Mouse (Mus musculus) T-helper 1 cell (primary cell): ENCODE measurements at regions not wholly inside any gene's neighbourhood (a gene's known extent, or its start where the extent isn't known, plus 50 kb on each side); places are given as distances from the start of the nearest gene placed in this dataset.

Experiments used
- in situ Hi-C: fragments of 300-600 bp; cut with MboI, MseI; formaldehyde crosslinking; loops from one replicate; pipeline ENCODE4 v1.15.1; 2025; ENCODE audit warnings: high pct_unique_total_duplicates

DNA sequence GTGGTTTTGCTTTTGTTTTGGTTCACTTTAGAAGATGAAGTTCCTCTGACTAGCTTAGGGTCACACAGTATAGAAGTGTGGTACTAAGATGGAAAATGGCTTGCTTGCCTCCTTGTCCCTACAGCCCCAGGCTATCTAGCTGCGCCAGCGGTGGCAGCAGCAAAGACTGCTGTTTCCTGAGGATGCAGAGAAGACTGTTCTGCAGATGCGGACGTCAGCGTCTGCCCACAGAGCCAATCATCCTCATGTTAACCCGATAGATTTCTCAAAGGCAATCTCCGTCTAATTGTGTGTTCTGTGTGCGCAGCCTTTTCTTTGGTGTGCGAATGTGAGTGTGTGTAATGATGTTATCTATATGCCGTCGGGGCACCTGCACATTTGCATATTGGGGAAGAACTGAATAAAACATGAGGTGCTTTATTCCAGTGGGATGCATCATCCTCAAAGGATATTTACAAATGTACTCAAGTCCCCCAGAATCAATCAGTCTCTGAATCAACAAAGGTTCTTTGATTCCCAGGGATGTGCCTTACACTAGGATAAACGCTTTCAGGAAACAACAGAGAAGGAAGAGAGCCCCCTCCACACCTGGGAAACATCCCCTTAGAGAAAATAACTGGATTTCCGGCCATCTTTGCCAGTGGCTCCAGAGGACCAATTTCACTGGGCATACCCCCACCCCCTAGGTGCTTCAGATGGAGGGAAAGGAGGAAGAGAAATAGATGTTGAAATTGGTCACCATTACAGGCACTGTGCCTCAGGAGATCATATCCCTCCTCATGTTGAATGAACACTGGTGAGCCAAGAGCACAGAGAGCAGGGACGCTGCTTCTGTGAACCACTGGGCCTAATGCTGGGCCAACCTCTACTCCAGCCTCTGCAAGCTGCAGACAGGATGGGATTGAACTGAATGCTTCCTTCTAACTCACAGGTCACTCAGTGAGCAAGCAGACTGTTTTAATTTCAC, 409.7 kb upstream of the Plxna2 start:
- in situ Hi-C loops = no loop called here

DNA sequence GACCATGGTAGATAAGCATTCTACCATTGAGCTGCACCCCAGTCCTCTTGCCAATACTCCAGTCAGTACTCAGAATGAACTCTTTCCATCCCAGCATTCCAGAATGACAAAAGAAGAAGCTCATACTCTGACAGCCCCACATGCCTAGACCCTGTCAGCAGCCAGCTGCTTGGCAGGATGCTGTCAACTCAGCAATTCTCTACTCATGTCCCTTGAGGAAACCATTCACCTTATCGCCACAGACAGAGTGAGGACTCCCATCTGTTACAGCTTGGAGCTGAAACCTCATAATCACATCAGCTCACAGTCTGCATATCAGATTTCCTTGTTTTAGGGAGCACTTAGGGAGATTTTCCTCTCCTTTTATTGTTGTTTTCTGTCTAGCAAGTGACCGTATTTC, 420.5 kb upstream of the Plxna2 start:
- in situ Hi-C loops = no loop called here

DNA sequence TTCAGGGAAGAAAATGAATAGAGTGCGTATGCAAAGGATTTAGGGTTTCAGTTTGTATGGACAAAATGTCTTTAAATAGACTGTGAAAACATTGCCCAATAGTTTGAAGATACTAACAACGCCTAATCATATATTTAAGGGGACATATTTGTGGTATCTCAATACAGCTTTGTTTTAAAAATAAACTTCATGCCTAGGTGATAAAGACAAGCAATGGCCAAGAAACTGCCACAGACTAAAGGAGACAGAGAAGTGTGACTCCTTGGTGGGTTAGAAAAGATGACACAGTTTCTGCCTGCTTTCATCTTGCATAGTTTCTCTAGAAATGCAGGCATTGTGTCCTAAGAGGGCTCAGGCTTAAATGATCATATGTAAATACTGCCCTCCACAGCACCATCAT, 435.7 kb upstream of the Plxna2 start:
- in situ Hi-C loops = no loop called here

DNA sequence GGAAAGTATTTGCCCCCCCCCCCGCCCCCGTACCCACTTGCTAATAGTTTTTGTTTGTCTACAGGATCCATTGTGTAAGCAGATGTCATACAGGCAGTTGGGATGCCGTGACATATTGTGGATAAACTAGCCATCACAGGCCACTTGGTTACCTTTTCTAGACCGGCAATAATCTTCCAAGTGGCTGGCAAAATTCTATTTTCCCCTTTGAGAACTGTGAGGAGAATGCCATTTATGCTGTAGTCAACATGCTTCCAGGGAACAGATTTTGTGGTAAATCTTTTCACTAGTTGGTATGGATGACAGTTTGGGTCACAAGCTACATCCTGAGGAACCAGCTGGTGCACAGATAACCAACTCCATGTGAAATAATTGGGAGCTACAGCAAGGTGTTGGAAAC, 456.5 kb upstream of the Plxna2 start:
- in situ Hi-C loops = no loop called here

DNA sequence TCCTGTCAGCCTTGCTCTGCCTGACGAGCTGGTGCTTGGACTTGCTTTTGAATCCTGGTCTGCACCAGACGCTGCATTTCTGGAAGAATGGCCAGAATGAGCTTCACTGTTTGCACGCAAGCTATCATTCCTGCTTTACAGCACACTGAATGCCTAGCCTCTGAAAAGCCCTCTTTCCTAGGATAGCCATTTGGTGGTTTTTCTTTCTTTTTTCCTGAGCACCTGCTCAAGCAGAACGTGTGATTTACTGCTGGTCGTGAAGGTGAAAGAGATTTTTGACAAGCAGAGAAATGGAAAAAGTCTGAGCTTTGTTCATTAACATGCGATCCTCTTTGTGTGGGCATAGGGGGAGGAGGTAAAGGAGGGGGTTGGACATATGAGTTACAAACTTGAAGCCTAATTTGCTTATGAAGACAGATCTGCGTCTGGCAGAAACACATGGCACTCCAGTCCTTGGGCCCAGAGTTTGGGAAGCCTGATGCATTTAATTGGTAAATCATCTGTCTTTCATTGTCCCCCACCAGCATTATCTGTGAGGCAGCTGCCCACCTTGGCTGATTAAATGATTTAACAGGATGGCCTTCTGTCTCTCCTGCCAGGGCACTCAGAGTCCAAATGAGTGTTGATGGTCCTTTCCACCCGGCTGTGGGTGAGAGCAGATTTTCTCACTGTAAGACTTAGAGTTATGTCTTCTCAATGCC, 457.1 kb upstream of the Plxna2 start:
- in situ Hi-C loops = no loop called here

DNA sequence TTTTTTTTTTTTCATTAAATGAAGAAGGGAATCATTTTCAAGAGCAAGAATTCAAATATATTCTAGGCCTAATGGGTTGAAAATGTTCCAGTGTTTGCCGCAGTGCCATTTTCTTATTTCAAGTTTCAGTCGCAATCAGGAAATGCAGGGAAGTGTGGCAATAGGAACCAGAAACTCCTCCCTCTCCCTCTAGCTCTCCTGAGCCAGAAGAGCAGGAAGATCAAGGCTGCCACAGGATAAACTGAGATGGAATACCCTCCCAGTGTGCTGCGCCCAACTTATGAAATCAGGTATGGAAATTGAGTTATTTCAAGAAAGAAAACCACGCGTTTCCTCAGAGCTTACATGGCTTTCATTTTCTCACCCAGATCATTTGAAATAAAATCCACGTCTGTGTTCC, 460.8 kb upstream of the Plxna2 start:
- in situ Hi-C loops = no loop called here

DNA sequence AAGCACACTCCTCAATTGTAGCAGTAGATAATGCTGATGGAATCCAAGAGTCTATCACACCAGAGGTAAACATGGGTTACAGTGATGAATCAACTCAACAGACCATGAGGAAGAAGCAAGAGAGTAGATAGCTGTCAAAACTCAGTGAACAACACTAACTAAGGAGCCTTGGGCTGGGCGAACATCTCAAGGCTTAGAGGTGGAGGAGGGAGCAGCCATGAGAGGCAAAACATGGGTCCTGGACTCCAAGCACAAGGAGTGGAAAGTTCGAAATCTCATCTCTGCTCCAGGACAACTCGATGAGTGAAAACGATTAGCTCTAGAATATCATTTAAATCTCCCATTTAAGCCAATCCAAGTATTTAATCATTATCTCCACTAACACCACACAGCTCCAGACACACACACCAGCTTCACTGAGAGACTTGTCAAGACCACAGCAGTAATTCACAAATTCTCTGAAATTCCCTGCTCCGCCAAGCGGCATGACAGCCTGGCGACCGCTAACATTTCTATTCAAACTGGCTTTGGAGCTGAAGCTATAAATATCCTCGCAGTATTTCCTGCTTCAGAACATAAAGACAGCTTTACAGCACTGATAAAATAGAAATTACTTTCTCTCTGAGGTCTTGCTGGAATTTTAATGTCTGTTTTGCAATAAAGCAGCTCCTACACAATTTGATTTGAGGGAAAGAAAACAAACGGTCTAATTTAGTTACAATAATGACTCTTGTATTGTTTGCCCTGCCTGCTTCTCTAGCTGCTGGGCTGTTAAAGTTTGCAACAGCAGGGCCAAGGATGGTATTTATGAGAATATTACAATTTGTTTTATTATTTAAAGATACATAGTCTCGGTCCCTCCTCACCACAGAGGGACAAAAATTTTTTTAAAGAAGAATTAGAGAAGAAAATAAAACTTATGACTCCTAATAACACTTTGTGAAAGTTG, 469.3 kb upstream of the Plxna2 start:
- in situ Hi-C loops = no loop called here

DNA sequence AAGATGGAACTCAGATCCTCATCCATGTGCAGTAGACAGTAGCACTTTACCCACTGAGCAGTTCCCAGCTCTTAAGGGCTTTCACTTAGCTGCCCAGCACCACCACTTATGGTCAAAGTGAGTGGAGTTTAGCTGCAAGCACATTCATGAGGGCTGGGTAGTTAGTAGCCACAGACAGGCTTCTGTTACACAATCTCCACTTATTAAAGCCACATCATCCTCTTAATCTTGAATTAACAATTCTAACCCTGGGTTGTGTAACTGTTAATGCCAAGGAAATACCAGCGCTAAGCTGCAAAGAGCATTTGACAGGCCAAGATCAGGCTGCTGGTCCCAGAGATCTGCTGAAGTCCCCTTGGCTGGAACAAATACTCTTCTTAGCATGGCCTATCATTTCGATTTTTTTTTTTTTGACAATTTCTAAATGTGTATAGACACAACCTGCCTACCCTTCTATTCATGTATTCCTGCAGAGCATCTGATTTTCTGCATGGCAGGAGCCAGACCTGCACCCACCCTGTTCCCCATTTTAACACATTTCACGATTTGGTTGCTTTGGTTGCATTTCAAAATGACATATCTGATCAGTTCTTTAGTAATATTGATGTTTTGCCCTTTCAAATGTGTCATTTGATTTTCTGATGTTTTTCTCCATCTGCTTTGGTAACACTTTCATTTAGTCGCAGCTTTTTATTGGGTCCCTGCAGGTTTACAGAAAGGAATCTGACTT, 500.2 kb upstream of the Plxna2 start:
- in situ Hi-C loops = no loop called here

DNA sequence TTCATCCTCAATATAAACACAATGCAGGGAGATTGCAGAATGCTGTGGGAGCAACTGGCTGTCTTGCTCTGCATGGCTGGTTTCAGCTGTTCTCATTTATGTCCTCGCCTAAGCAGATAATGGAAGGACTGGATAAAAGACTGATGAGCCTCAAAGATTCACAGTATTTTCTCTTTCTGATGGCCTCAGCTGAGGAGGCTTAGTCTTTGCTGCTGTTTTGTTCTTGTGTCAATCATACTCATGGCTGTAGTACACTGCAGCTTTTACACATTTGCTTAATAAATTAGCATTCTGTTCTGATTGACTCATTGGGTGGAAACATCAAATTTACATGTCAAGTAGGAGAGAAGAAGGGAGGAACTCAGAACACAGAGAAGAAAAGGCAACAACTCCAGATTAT, 503.6 kb upstream of the Plxna2 start:
- in situ Hi-C loops = no loop called here

DNA sequence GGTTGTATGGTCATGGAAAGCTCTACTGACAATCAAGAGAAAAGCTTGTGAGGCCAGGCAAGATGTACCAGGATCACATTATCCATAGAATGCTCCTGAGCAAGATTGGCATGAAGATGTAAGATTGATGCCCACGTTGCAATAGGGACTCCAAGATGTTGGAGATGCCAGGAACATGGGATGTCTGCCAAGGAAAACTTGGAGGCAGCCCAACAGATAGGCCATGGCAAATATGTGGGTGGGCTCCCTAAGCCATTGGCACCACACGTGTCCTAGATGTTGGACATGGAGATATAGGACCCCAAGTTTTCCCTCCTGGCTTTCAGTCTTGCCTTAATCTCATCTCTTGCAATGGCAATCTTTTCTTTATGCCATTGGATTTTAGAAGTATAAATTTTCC, 506.1 kb upstream of the Plxna2 start:
- in situ Hi-C loops = no loop called here

DNA sequence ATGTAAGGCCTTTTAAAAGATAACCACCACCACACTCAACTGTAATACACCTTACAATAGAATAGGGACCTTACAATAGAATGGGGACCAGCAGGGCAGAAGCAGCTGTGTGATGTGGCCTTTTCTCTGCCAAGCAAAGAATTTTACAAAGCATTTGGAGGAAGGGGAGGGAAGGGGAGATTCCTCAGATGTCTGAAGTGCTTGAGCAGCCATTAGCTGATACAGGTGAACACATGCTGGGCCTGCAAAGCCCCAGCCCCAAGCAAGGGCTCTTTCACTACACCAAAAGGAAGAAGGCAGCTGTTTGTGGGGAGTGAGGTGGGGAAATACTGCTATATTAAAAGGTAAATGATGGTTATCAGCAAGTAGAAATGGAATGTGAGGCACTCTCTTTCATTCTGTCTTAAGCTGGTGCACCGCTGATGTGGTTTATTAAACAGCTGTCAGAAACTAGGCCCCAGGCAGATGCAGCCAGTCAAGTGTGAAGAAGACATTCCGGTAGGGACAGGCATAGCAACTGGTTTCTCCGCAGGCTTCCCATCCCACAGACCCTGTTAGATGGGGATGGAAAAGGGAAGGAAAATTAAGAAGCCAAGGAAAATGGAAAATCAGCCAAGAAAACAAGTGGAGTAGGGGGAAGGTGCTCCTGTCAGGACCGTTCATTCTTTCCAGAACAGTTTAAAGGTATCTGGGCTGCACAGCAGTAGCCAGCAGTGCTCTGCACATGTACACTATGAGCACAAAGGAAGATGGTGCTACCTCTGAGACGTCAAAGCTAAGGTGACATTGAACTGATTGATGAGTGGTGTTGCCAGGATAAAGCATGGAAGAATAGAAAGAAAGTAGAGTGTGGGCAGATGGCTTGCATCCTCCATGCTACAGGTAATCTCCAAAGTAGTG, 508.6 kb upstream of the Plxna2 start:
- in situ Hi-C loops = no loop called here

DNA sequence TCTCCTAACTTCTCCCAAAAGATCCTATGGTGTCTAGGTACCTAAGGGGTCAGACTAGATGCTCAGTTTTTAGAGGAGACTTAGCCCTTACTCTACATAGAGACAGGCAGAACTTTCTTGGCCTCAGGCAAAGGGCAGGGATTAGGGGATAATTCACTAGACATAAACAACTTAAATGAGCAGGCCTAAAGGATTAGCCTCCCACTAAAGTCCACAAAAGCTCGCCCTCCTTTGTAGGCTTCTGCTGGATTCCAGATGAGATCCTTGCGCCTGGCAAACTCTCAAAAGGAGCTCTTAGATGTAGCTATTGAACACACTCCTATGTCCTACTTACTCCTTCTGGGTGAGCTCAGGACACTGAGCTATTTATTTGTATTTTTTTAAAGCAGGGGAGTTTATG, 509.9 kb upstream of the Plxna2 start:
- in situ Hi-C loops = no loop called here

DNA sequence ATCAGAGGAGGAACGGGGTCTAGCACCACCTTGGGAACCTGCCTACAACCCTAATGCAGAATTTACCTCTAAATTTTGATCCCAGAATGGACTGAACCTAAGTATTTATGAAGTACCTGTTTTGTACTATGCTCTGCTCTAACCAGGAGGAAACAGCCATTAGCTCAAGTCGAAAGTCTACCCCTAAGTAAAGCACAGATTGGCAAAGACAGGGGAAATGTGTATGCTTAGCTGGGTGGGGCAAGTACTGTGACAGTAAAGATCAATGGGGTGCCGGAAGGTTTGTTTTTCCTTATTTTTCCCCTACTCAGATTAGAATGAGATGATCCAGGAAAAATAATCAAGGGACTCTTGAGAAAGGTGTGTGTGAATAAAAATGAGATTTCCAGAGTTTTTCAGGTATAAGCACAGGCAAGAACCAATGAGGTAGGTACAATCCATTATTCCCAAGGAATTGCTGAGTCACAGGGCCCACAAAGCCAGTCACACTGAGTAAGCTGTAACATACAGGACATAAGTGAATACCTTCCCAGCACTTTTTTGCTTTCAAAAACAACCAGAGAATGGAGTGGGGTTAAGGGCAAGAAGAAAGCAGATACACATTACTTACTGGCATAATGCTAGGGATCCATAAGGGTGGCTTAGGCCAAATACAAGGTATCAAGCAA, 510.6 kb upstream of the Plxna2 start:
- in situ Hi-C loops = no loop called here

DNA sequence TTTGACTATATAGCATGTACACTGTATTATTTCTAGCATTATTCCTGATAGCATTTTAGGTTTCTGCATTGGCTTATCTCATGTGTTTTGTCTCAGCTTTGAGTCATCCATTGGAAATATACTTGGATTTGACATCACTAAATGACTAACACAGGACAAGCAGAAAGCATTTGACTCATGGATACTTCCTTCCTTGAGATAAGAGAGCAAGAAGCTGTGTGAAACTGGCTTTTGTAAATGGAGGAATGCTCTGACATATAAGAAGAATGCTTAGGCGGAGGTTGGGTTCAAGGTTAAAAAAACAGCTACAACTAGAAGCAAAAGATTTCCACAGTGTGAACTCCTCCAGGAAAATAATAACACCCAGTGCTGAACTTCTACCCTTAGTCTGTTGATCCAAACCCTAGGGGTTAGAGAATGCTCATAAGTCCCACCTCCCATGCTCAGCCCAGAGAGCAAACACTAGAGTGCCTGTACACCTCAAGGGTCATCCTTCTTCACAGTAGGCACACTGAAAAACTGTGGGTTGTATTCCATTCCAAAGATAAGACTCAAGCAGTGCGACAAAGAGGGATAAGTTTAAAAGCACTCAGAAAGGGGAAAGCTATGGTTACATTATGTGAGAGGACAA, 528.0 kb upstream of the Plxna2 start:
- in situ Hi-C loops = no loop called here

DNA sequence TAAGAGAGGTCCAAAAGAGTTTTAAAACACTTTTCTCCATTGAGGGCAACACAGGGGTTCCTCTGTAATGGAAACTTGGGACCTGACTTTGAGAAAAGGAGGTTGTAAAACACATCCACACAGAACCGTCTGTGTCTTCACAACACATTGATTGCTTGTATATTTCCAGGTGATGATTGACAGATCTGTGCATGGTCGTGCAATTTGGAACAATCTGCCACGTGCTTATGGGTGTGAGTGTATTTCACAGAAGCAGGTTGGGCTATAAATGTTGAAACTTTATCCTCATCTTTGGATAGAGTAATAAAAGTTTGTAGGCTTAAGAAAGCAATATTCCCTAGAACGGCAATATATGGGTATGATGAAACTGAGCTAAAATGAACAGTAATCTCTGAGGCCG, 559.5 kb upstream of the Plxna2 start:
- in situ Hi-C loops = no loop called here

DNA sequence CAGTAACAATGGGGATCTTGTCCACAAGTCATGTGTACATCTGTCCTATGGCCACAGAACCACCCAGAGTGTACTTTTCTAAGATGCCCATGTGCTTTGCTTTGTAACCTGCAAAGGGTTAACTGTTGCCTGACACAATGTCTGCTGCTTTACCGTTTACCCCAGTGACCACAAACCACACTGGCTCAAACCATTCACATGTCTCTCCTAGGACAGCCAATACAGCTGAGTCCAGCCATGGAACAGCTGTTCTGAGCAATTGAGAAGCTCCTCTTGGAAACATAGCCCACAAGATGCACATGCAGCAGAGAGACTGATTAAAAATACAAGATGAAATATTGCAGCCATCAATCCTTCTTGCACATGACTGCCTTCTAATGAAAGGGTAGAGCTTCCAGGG, 561.5 kb upstream of the Plxna2 start:
- in situ Hi-C loops = no loop called here

DNA sequence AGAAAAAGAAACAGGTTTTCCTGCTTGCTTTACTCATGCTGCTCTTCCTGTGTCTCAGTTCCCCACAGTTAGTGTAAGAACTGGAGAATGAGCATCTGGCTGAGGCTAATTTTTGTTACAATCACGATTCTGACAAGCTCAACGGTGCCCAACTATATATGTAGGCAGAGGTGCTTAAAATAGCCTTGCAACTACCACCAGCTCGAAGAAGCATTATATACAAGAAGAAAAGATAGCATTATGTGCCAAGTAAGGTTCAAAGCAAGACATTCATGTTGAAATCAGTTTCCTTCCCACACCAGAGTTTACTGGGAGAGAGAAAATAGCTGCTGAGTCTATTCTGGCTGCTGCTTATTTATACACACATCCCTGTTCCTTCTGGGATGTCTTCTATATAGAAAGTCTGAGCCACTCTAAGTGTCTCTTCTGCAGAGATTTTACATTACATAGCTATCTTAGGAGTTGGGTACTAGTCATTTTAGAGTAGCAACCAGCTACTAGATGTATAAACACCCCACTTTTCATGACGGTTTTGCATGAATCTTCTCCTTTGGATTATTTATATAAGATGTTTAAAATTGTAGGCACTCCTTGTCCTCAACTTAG, 568.2 kb upstream of the Plxna2 start:
- in situ Hi-C loops = no loop called here

DNA sequence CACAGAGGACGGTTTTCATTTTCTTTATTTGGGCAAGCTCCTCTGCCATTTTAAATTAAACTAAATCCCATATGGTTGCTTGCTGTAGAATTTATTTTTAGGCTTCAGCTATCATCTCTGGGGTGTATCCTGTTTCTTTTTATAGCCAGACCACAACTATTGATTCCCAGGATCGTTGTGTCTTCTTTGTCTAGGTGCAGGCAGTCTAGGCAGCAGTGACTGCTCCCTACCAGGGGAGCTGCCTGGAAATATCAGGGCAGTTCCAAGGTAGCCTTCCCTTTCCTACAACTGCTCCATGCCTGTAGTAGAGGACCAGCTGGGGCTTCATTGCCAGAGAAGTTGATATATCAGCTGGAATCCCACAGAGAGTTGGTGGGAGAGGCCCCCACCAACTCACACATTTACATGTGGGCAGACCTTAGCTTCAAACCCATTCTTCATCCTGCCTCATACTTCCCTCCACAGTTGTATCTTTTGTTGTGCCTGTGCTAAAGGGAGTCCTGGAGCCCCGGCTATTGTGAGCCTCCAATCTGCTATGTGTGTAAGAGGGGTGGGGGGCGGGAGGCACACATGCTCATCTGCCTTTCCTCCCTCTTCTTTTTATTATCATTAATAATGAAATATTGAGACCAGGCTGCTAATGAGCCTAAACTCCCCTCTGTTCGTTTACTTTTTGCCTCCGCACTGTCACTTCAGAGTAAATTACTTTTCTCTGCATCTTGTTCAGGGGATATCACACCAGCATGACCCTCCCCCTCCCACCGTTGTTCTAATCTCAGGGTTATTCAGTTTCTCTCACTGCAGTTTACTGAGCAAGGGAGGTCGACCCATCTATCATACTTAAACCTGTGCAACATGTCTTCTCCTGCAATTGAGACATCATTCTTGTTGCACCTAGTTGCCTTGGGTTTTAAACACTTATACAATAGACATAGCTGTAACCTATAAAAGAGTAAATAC, 576.3 kb upstream of the Plxna2 start:
- in situ Hi-C loops = no loop called here
